Mouse (Mus musculus): Measurements from ENCODE around the gene Gpr84. TPM values are rescaled to one million over a fixed set of nuclear protein-coding genes. Genes with fewer than 3 reads are reported as not detected.

Gene Gpr84
- polyA plus RNA-seq, 1 experiment from 2014 or later = 0.39 TPM

GRCm38 (mm10) chr15:103290843-103291242 is 19.6 kb downstream of the Gpr84 start:
- H3K4me1 ChIP-seq (ENCODE audit: control insufficient read depth, insufficient read depth, low read length) = peaks cover 7% of the 10 kb centered on the region; the same call in 1 of the 2 replicates
- H3K27ac ChIP-seq (ENCODE audit: low read depth, low read length) = no peak overlapping the region
- DNase-seq (ENCODE audit: low spot score) (no peak), ATAC-seq (no peak)
- H3K9me3 ChIP-seq (replicated peaks; ENCODE audit: control insufficient read depth, low read length) = no peaks in the 10 kb centered on the region
- WGBS = 94% methylated on average over 9 of the region's 9 CpGs
- no peak overlapping the region for H3K9ac ChIP-seq (ENCODE audit: low read length)
- H3K27me3 ChIP-seq (replicated peaks; ENCODE audit: control insufficient read depth, insufficient read depth, low read length) = no peaks in the 10 kb centered on the region
- no peak overlapping the region for H3K4me2 ChIP-seq (ENCODE audit: low read length)
- H3K36me3 ChIP-seq (ENCODE audit: control insufficient read depth, insufficient read depth, low read length) = peaks cover 48% of the 10 kb centered on the region
- H3K4me3 ChIP-seq (ENCODE audit: low read depth, low read length) = no peak overlapping the region

- DNase-seq (ENCODE audit: low spot score) (no peak), ATAC-seq (no peak)
- Histone ChIP-seq H3K4me3 (ENCODE audit: low read depth, low read length) (no peak overlapping the region), H3K27me3 (replicated peaks; ENCODE audit: control insufficient read depth, insufficient read depth, low read length) (no peaks in the 10 kb centered on the region), H3K27ac (ENCODE audit: low read depth, low read length) (no peak overlapping the region), H3K4me1 (ENCODE audit: control insufficient read depth, insufficient read depth, low read length) (peaks cover 7% of the 10 kb centered on the region), H3K9me3 (replicated peaks; ENCODE audit: control insufficient read depth, low read length) (no peaks in the 10 kb centered on the region), H3K4me2 (ENCODE audit: low read length) (no peak overlapping the region), H3K9ac (ENCODE audit: low read length) (no peak overlapping the region), H3K36me3 (ENCODE audit: control insufficient read depth, insufficient read depth, low read length) (peaks cover 44% of the 10 kb centered on the region)
- 90% methylated on average over 6 of the region's 6 CpGs for WGBS
Observed at GRCm38 (mm10) chr15:103290417-103290816, 20.0 kb downstream of the Gpr84 start.

- Histone ChIP-seq H3K36me3 (ENCODE audit: control insufficient read depth, insufficient read depth, low read length) (peaks cover 39% of the 10 kb centered on the region), H3K4me3 (ENCODE audit: low read depth, low read length) (no peak overlapping the region), H3K9ac (ENCODE audit: low read length) (no peak overlapping the region), H3K9me3 (replicated peaks; ENCODE audit: control insufficient read depth, low read length) (no peaks in the 10 kb centered on the region), H3K4me1 (ENCODE audit: control insufficient read depth, insufficient read depth, low read length) (peaks cover 15% of the 10 kb centered on the region), H3K27ac (ENCODE audit: low read depth, low read length) (no peak overlapping the region), H3K27me3 (replicated peaks; ENCODE audit: control insufficient read depth, insufficient read depth, low read length) (no peaks in the 10 kb centered on the region), H3K4me2 (ENCODE audit: low read length) (no peak overlapping the region)
- DNase-seq (ENCODE audit: low spot score) (no peak), ATAC-seq (no peak)
- WGBS = 37% methylated on average over 5 of the region's 5 CpGs
Observed at GRCm38 (mm10) chr15:103289600-103289999, 20.8 kb downstream of the Gpr84 start.

- H3K27me3 ChIP-seq (replicated peaks; ENCODE audit: control insufficient read depth, insufficient read depth, low read length) = no peaks in the 10 kb centered on the region
- ATAC-seq (peak; percentile 58), DNase-seq (ENCODE audit: low spot score) (peak; percentile 79)
- no peak overlapping the region for H3K4me3 ChIP-seq (ENCODE audit: low read depth, low read length)
- peak overlapping the region; percentile 81 for H3K27ac ChIP-seq (ENCODE audit: low read depth, low read length)
- no peaks in the 10 kb centered on the region for H3K9me3 ChIP-seq (replicated peaks; ENCODE audit: control insufficient read depth, low read length)
- WGBS = 30% methylated on average over 1 of the region's 1 CpGs
- peaks cover 15% of the 10 kb centered on the region for H3K4me1 ChIP-seq (ENCODE audit: control insufficient read depth, insufficient read depth, low read length)
- peaks cover 10% of the 10 kb centered on the region for H3K36me3 ChIP-seq (ENCODE audit: control insufficient read depth, insufficient read depth, low read length)
- no peak overlapping the region for H3K4me2 ChIP-seq (ENCODE audit: low read length)
- H3K9ac ChIP-seq (ENCODE audit: low read length) = no peak overlapping the region; the same call in 1 of the 2 replicates
Observed at GRCm38 (mm10) chr15:103285778-103286417, 24.5 kb downstream of the Gpr84 start.

GRCm38 (mm10) chr15:103284647-103285046 is 25.8 kb downstream of the Gpr84 start:
- Histone ChIP-seq H3K27me3 (replicated peaks; ENCODE audit: control insufficient read depth, insufficient read depth, low read length) (no peaks in the 10 kb centered on the region), H3K4me2 (ENCODE audit: low read length) (no peak overlapping the region), H3K9me3 (replicated peaks; ENCODE audit: control insufficient read depth, low read length) (no peaks in the 10 kb centered on the region), H3K27ac (ENCODE audit: low read depth, low read length) (peak overlapping the region; percentile 81; the same call in 1 of the 2 replicates), H3K4me1 (ENCODE audit: control insufficient read depth, insufficient read depth, low read length) (peaks cover 14% of the 10 kb centered on the region), H3K9ac (ENCODE audit: low read length) (peak overlapping the region; percentile 3; the same call in 1 of the 2 replicates), H3K36me3 (ENCODE audit: control insufficient read depth, insufficient read depth, low read length) (peaks cover 7% of the 10 kb centered on the region; the same call in 1 of the 2 replicates), H3K4me3 (ENCODE audit: low read depth, low read length) (no peak overlapping the region)
- DNase-seq (ENCODE audit: low spot score) (no peak), ATAC-seq (0 out of 2 replicates have a peak, but pooled peaks have one; percentile 32)
- 51% methylated on average over 2 of the region's 2 CpGs for WGBS

GRCm38 (mm10) chr15:103284066-103284465 is 26.3 kb downstream of the Gpr84 start:
- H3K9ac ChIP-seq (ENCODE audit: low read length) = no peak overlapping the region
- H3K4me2 ChIP-seq (ENCODE audit: low read length) = no peak overlapping the region
- no peak overlapping the region for H3K4me3 ChIP-seq (ENCODE audit: low read depth, low read length)
- peaks cover 1% of the 10 kb centered on the region; the same call in 1 of the 2 replicates for H3K36me3 ChIP-seq (ENCODE audit: control insufficient read depth, insufficient read depth, low read length)
- peaks cover 12% of the 10 kb centered on the region for H3K4me1 ChIP-seq (ENCODE audit: control insufficient read depth, insufficient read depth, low read length)
- no peak overlapping the region for H3K27ac ChIP-seq (ENCODE audit: low read depth, low read length)
- H3K27me3 ChIP-seq (replicated peaks; ENCODE audit: control insufficient read depth, insufficient read depth, low read length) = no peaks in the 10 kb centered on the region
- no peaks in the 10 kb centered on the region for H3K9me3 ChIP-seq (replicated peaks; ENCODE audit: control insufficient read depth, low read length)
- WGBS = 44% methylated on average over 3 of the region's 3 CpGs
- ATAC-seq = no peak
- DNase-seq (ENCODE audit: low spot score) = peak; percentile 60

- H3K4me3 ChIP-seq (ENCODE audit: low read depth, low read length) = no peak overlapping the region
- 92% methylated on average over 3 of the region's 3 CpGs for WGBS
- no peak overlapping the region for H3K4me2 ChIP-seq (ENCODE audit: low read length)
- peaks cover 12% of the 10 kb centered on the region for H3K4me1 ChIP-seq (ENCODE audit: control insufficient read depth, insufficient read depth, low read length)
- no peak for DNase-seq (ENCODE audit: low spot score)
- no peaks in the 10 kb centered on the region for H3K27me3 ChIP-seq (replicated peaks; ENCODE audit: control insufficient read depth, insufficient read depth, low read length)
- H3K27ac ChIP-seq (ENCODE audit: low read depth, low read length) = no peak overlapping the region
- H3K9ac ChIP-seq (ENCODE audit: low read length) = no peak overlapping the region
- H3K36me3 ChIP-seq (ENCODE audit: control insufficient read depth, insufficient read depth, low read length) = 0 out of 2 replicates have a peak, but pooled peaks cover 2% of the 10 kb centered on the region
- no peak for ATAC-seq
- no peaks in the 10 kb centered on the region for H3K9me3 ChIP-seq (replicated peaks; ENCODE audit: control insufficient read depth, low read length)
Observed at GRCm38 (mm10) chr15:103281465-103282205, 28.8 kb downstream of the Gpr84 start.

- H3K36me3 ChIP-seq (ENCODE audit: control insufficient read depth, insufficient read depth, low read length) = 0 out of 2 replicates have a peak, but pooled peaks cover 2% of the 10 kb centered on the region
- no peak overlapping the region for H3K27ac ChIP-seq (ENCODE audit: low read depth, low read length)
- H3K4me3 ChIP-seq (ENCODE audit: low read depth, low read length) = no peak overlapping the region
- H3K9me3 ChIP-seq (replicated peaks; ENCODE audit: control insufficient read depth, low read length) = no peaks in the 10 kb centered on the region
- WGBS = 71% methylated on average over 3 of the region's 3 CpGs
- peaks cover 12% of the 10 kb centered on the region for H3K4me1 ChIP-seq (ENCODE audit: control insufficient read depth, insufficient read depth, low read length)
- no peaks in the 10 kb centered on the region for H3K27me3 ChIP-seq (replicated peaks; ENCODE audit: control insufficient read depth, insufficient read depth, low read length)
- H3K4me2 ChIP-seq (ENCODE audit: low read length) = no peak overlapping the region
- ATAC-seq (no peak), DNase-seq (ENCODE audit: low spot score) (no peak)
- H3K9ac ChIP-seq (ENCODE audit: low read length) = no peak overlapping the region
Observed at GRCm38 (mm10) chr15:103280817-103281464, 29.5 kb downstream of the Gpr84 start.

Measured in forebrain, embryonic 14.5 days (tissue).